Mouse (Mus musculus): Measurements from ENCODE around the gene Stil. TPM values are rescaled to one million over a fixed set of nuclear protein-coding genes. Genes with fewer than 3 reads are reported as not detected.
A peak's percentile ranks its signal among the peaks of the same experiment; 100 is the strongest.
"Not testable (repeated sequence)": the region's sequence is repeated elsewhere in the genome, so short reads cannot be mapped to it uniquely, and the experiment has no call there.

Gene Stil
- 6.4 and 9.9 TPM in 2 replicates for polyA plus RNA-seq (2012; rRNA removed)

DNA sequence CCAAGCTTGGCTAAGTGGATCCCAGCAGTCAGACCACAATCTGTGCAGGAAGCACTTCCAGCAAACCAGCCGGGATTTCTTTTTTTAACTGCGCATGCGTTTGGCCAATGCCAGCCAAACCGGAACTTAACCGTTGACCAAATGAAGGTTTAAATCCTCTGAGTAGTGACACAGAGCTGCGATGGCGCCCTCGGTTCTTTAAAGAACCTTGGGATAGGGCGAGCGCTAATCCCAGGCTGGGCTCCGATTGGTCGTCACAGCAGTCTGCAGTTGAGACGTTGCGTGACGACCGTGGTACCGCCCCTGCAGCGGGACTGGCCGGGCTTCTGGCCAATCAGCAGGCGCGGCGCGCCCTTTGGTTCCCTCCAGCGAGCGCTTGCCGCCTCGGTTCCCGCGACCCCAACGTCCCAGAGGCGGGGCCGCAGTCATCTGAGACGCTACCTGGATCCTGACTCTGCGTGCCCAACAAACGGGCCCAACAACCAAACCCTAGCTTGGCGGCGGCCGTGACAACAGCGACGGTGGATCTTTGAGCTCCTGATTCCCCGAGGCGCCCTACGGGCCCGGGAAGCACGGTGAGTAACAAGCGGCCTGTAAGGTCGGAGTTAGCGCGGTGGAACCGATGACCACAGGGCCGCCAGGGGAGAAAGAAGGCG lies at the start of gene Stil:
TSS of gene Stil (plus strand) at position 387 of the 656 bp plus-strand sequence.
- TF ChIP-seq POLR2A (IDR thresholded peaks at IDR 0.05; ENCODE audit: borderline replicate concordance, extremely low read depth, insufficient read depth, insufficient read length, poor library complexity, severe bottlenecking) (peak; percentile 75; the same call in 1 of the 2 replicates), CTCF (IDR thresholded peaks at IDR 0.05; ENCODE audit: borderline replicate concordance, extremely low read depth, insufficient read depth, insufficient read length) (no peak)
- peak; percentile 100 for DNase-seq (ENCODE audit: low read depth)

DNA sequence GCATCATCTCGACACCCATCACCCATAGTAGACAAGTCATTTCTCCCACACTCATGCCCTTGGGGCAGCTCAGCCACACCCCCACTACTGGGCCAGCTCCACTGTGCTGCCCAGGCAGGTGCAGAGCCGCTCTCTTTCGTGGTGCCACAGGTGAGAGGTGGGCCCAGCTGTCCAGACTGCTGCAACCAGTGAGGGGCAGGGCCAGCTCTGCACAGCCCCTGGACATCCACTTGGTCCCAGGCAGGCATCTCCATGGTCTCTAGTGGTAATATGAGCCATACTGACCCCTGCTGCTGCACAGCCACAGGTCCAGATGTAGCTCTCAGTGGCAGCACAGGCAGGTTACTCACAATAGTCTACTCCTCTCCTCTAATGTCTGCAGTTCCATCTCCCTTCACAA lies 46.8 kb upstream of the Stil start:
- DNase-seq (ENCODE audit: low read depth), result no peak
- TF ChIP-seq CTCF (IDR thresholded peaks at IDR 0.05; ENCODE audit: borderline replicate concordance, extremely low read depth, insufficient read depth, insufficient read length) (no peak), POLR2A (IDR thresholded peaks at IDR 0.05; ENCODE audit: borderline replicate concordance, extremely low read depth, insufficient read depth, insufficient read length, poor library complexity, severe bottlenecking) (no peak)

DNA sequence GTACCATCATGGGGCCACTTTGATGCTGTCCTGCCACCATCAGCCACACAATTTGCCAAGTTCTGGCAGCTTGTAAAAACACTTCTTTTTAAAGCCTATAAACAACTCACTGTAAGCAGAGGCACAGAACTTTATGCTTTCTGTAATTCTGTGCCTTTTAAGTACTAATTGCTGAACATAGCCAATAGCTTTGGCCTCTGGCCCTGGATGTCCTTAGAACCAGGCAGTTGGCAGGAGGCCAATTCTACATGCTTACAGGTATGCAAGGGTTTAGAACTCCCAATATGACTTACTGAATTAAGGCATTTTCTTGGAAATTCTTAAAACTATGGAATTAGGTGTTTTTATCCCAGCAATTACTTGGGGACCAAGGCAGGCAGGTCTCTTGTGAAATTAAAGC lies 42.6 kb upstream of the Stil start:
- TF ChIP-seq POLR2A (IDR thresholded peaks at IDR 0.05; ENCODE audit: borderline replicate concordance, extremely low read depth, insufficient read depth, insufficient read length, poor library complexity, severe bottlenecking), result no peak
- TF ChIP-seq CTCF (IDR thresholded peaks at IDR 0.05; ENCODE audit: borderline replicate concordance, extremely low read depth, insufficient read depth, insufficient read length), result no peak
- peak; percentile 43 for DNase-seq (ENCODE audit: low read depth)

DNA sequence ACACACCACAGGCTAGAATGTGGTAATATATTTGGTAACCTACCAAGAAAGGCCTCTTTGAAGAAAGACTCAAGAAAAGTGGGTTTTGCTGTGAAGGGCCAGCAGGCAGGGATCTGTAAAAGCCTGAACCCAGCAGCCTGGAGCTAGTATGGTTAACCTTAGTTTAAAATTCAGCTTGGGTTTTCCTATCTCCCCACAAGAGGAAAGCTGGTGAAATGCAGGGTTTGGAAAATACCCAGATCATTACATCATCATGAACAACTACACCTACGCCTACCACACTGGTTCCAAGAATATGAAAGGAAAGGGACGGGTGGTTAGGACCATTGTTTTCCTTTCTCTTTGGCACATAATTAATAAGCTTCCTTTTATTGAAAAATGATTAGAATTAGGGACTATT lies 41.7 kb upstream of the Stil start:
- TF ChIP-seq CTCF (IDR thresholded peaks at IDR 0.05; ENCODE audit: borderline replicate concordance, extremely low read depth, insufficient read depth, insufficient read length) (no peak), POLR2A (IDR thresholded peaks at IDR 0.05; ENCODE audit: borderline replicate concordance, extremely low read depth, insufficient read depth, insufficient read length, poor library complexity, severe bottlenecking) (no peak)
- DNase-seq (ENCODE audit: low read depth), result peak; percentile 14

DNA sequence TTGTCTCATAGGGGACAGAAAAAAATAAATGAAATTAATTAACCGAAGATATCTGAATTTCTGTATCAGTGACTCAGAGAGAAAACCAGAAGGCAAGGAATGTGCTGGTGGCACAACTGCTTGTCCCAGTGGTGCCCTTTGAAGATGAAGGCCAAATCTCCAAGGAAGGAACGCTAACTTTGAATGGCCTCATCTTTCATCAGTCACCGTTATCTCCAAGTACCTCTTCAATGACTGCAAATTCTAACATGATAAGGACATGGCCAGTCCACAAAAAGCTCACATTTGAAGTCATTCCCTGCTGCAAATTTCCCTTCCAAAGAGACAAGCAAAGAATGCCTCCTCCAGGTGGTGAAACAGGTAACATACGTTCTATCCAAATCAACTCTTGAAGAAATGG lies 41.2 kb upstream of the Stil start:
- DNase-seq (ENCODE audit: low read depth), result no peak
- TF ChIP-seq CTCF (IDR thresholded peaks at IDR 0.05; ENCODE audit: borderline replicate concordance, extremely low read depth, insufficient read depth, insufficient read length), result no peak

DNA sequence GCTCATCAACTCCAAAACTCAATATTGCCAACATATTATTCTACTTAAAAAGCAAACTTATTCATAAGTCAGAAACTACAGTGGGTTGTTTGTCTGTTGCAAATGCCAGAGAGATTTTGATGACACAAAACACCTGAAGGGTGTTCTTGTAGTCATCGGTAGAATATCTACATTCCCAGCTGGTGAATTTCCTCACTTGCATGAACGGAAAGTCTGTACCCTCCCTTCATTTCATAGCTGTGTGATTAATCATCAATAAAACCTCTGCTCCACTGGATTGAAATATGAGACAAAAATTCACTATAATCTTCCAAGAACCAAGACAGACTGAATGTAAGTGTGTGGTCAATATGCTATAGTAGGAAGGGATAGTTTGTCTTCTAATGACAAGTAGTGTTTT lies 40.4 kb upstream of the Stil start:
- DNase-seq (ENCODE audit: low read depth), result no peak
- TF ChIP-seq POLR2A (IDR thresholded peaks at IDR 0.05; ENCODE audit: borderline replicate concordance, extremely low read depth, insufficient read depth, insufficient read length, poor library complexity, severe bottlenecking) (no peak), CTCF (IDR thresholded peaks at IDR 0.05; ENCODE audit: borderline replicate concordance, extremely low read depth, insufficient read depth, insufficient read length) (no peak)

DNA sequence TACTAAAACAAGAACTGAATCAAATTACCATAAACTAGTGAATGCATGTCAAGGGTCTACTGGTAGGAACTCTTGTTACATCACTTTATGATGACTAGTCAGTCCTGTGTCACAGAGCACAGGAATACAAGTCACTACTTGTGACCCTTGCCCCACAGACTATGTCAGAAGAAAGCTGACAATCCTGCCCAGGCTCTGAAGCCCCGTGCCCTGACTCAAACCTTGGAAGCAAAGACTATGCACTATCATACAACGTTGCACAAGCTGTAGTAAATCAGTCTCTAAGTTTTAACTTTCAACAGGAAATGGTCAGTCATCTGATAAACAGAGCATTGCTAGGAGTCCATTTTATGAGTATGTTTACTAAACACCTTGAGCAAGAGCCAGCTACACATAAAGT lies 39.1 kb upstream of the Stil start:
- not testable (repeated sequence) for DNase-seq (ENCODE audit: low read depth)

DNA sequence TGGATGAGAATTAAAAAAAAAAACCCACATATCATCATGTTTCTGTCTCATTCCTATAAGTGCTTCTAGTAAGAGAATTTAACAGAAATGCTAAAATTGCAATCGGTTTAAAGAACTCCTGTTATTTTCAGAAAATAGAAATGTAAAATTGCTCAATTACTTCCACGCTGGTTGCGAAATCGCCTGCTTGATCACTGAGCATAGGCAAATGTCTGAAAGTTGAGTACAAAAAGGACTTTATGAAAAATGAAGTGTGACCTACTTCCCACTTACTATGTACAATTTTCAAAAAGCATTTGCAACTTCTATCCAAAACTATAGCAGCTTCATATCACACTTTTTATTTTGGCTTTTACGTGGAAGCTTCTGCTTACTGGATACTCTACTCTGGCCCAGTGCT lies 29.2 kb upstream of the Stil start:
- TF ChIP-seq POLR2A (IDR thresholded peaks at IDR 0.05; ENCODE audit: borderline replicate concordance, extremely low read depth, insufficient read depth, insufficient read length, poor library complexity, severe bottlenecking), result no peak
- no peak for TF ChIP-seq CTCF (IDR thresholded peaks at IDR 0.05; ENCODE audit: borderline replicate concordance, extremely low read depth, insufficient read depth, insufficient read length)
- DNase-seq (ENCODE audit: low read depth), result no peak

DNA sequence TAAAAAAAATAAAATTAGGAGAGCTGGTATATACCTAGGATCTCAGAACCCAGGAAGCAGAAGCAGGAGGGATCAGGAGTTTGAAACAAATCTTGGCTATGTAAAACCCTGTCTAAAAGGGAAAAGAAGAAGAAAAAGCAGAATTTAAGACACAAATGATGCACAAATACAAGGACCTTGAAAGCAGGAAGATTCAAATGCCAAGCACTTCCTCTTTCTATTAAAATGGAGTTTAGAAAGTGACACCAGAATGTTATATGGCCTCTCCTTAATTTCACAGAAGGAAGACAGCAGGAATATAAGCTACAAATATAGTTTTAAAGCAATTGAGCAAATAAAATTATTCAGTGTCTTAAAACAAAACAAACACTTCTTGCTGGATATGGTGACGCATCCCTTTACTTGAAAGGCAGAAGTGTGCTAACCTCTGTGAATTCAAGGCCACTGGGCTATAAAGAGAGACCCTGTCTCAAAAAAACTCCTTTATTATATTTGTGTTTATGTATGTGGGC lies 26.7 kb upstream of the Stil start:
- DNase-seq (ENCODE audit: low read depth), result no peak
- TF ChIP-seq CTCF (IDR thresholded peaks at IDR 0.05; ENCODE audit: borderline replicate concordance, extremely low read depth, insufficient read depth, insufficient read length), result no peak
- TF ChIP-seq POLR2A (IDR thresholded peaks at IDR 0.05; ENCODE audit: borderline replicate concordance, extremely low read depth, insufficient read depth, insufficient read length, poor library complexity, severe bottlenecking), result no peak

DNA sequence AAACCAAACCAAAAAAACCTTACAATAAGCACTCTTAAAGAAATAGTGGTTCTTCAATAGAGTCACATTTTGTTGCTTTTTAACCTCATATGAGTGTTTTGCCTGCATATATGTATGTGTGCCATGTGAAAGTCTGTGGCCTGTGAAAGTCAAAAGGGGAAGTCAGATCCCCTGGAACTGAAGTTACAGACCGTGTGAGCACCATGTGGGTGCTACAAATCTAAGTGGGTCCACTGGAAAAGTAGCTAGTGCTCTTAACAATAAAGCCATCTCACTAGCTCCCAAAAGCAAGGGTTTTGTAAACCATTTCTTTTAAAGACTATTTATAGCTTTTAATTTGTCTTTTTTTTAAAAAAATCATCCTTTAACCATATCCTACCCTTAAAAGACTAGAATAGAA lies 17.3 kb upstream of the Stil start:
- no peak for TF ChIP-seq CTCF (IDR thresholded peaks at IDR 0.05; ENCODE audit: borderline replicate concordance, extremely low read depth, insufficient read depth, insufficient read length)
- no peak for TF ChIP-seq POLR2A (IDR thresholded peaks at IDR 0.05; ENCODE audit: borderline replicate concordance, extremely low read depth, insufficient read depth, insufficient read length, poor library complexity, severe bottlenecking)
- no peak for DNase-seq (ENCODE audit: low read depth)

DNA sequence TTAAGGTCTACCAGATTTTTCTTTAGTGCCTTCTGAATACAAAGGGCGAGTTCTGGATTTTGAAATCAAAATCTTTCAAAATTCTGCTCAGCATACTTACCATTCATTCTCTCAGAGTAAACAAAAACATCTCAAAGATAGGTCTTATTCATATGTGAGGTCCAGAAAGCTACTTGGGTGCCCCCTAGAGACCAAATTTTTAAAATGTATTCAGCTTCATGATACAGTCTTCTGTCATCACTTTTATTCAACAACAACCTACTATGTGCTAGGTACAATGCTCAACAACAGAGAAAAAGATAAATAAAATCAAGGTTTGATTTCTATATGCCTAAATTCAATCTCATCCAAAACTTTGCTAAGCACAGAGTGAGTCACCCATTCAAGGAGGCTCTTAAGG lies 16.9 kb upstream of the Stil start:
- peak; percentile 23 for DNase-seq (ENCODE audit: low read depth)
- TF ChIP-seq CTCF (IDR thresholded peaks at IDR 0.05; ENCODE audit: borderline replicate concordance, extremely low read depth, insufficient read depth, insufficient read length), result no peak
- no peak for TF ChIP-seq POLR2A (IDR thresholded peaks at IDR 0.05; ENCODE audit: borderline replicate concordance, extremely low read depth, insufficient read depth, insufficient read length, poor library complexity, severe bottlenecking)

DNA sequence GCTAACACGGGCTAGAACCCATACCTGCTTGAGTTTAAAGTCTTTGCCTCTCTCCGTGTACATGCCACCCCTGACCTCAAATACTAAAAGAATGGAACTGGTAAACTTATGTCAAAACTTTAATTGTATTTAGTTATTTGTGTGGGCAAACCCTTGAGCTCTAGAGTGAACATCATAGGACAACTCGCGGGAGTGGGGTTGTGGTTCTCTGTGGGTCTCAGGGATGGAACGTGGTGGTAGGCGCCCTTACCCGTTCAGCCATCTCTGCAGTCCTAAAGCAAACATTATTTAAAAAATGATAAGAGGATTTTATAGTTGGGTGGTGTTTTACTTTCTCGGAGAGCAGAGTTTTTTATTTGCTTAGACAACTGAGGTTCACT lies 13.8 kb upstream of the Stil start:
- no peak for DNase-seq (ENCODE audit: low read depth)
- TF ChIP-seq CTCF (IDR thresholded peaks at IDR 0.05; ENCODE audit: borderline replicate concordance, extremely low read depth, insufficient read depth, insufficient read length) (no peak), POLR2A (IDR thresholded peaks at IDR 0.05; ENCODE audit: borderline replicate concordance, extremely low read depth, insufficient read depth, insufficient read length, poor library complexity, severe bottlenecking) (no peak)

Data from brain, embryonic 14.5 days (tissue).